In the genomic region with DNA sequence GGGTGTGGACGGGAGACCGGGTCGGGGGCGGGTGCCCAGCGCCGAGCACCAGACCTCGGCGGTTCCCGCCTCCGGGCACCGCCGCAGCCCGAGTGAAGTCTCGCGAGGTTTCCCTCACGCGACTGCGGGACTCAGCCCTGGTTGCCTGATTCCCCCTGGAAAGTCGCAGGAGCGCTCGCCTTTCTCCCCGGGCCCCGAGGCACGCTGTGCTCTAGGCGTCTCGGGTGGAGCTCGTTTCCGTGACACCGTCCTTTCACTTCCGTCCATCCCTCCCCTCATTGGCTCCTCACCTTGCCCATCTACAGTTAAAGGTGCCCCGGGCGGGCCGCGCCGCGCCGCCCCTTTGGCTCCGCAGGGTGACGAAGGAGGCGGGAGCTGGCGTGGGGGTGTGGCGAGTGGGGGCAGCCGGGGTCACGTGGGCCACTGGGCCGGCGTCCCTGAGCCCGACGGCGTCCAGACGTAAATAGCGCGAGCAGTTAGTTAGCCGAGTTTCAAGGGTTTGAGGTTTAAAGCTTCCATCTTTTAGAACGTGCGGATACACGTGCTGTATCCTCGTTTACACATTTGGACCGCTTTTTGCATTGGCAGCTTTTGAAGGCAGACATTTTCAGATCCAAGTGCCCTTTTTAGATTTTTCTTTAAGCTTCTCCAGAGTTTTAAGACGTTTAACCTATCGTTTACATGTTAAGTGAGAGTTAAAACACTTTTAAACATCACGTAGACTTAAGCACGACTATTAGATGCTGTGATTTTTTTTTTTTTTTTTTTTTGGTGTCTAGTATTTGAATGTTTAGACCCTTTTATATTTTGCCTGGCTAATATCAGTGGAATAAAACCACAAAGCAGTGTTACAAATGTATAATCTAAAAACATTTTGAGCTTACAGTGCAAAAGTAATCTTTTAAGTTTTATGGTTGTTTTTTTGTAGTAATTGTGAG, we compare ENCODE assay signal across 8 mouse cellular contexts. TPM values are rescaled to one million over a fixed set of nuclear protein-coding genes. Genes with fewer than 3 reads are reported as not detected.
A peak's percentile ranks its signal among the peaks of the same experiment; 100 is the strongest.
DNase-seq lines count a peak whose midpoint lies in the region; ATAC-seq and TF ChIP-seq lines count a peak whose summit lies in the region.

No protein-coding gene starts in this region.

- intact Hi-C loops in heart, postnatal 36 days (cut with DNase I): loop anchor here (1.0 to 10.0 kb wide), 5 partner anchors 71 to 1871 kb away; a partner anchor contains a TSS

- ATAC-seq in G1E (ENCODE audit: extremely low read depth, insufficient number of reproducible peaks, low FRiP score, poor library complexity, severe bottlenecking): peak; percentile 74
- ATAC-seq in forebrain, embryonic 16.5 days: peak; percentile 97
- peak; percentile 99 for ATAC-seq in lung, embryonic 14.5 days (ENCODE audit: insufficient read depth)

- H3K4me2 ChIP-seq in forebrain, embryonic 16.5 days (ENCODE audit: low read length): peak overlapping the region; percentile 55
- H3K4me2 ChIP-seq in lung, embryonic 14.5 days: peak overlapping the region; percentile 60

- no peak for TF ChIP-seq CTCF in G1E (IDR thresholded peaks at IDR 0.05; ENCODE audit: low read depth, low read length)
- TF ChIP-seq CTCF in layer of hippocampus, adult 2 months (conservative IDR thresholded peaks at IDR 0.05): no peak
- TF ChIP-seq CTCF in lung, embryonic 14.5 days (IDR thresholded peaks at IDR 0.05; ENCODE audit: low read depth): no peak
- no peak for TF ChIP-seq CTCF in olfactory bulb, adult 2 months (IDR thresholded peaks at IDR 0.05; ENCODE audit: insufficient read depth, low read depth, low read length)
- TF ChIP-seq CTCF in thymus, adult 2 months (IDR thresholded peaks at IDR 0.05; ENCODE audit: borderline replicate concordance, control insufficient read depth, extremely low read depth, insufficient read depth, low read length, poor library complexity): peak; percentile 63; the same call in 1 of the 2 replicates

- H3K4me1 ChIP-seq in G1E (ENCODE audit: insufficient read depth, low read depth, low read length): peaks cover 31% of the 10 kb centered on the region
- peaks cover 22% of the 10 kb centered on the region for H3K4me1 ChIP-seq in forebrain, embryonic 16.5 days (replicated peaks; ENCODE audit: control insufficient read depth, insufficient read depth, low read length)
- no peaks in the 10 kb centered on the region for H3K4me1 ChIP-seq in lung, embryonic 14.5 days (ENCODE audit: insufficient read depth)
- H3K4me1 ChIP-seq in olfactory bulb, adult 2 months (ENCODE audit: control insufficient read depth, insufficient read depth, low read length): peaks cover 7% of the 10 kb centered on the region
- no peaks in the 10 kb centered on the region; the same call in 1 of the 2 replicates for H3K4me1 ChIP-seq in thymus, adult 2 months (replicated peaks; ENCODE audit: control insufficient read depth, insufficient read depth, low read length)

- DNase-seq in G1E (ENCODE audit: low spot score): peak; percentile 95
- peak; percentile 96 to 99 for DNase-seq in cerebellum, adult 18-20 months
- peak; percentile 96 for DNase-seq in heart, postnatal 36 days
- peak; percentile 96 to 97 for DNase-seq in layer of hippocampus, adult 2 months (ENCODE audit: low spot score in 2 of 2)
- DNase-seq in lung, embryonic 14.5 days: peak; percentile 97
- DNase-seq in thymus, adult 2 months: peak; percentile 97

- no peaks in the 10 kb centered on the region for H3K9me3 ChIP-seq in G1E (replicated peaks)
- no peaks in the 10 kb centered on the region for H3K9me3 ChIP-seq in forebrain, embryonic 16.5 days (ENCODE audit: control insufficient read depth, low read length)
- H3K9me3 ChIP-seq in lung, embryonic 14.5 days (ENCODE audit: low read depth, low read length): no peaks in the 10 kb centered on the region

- WGBS in forebrain, embryonic 16.5 days: under 1% methylated on average over 52 of the region's 62 CpGs
- WGBS in lung, embryonic 14.5 days: under 1% methylated on average over 49 of the region's 62 CpGs
- under 1% methylated on average over 62 of the region's 62 CpGs for WGBS in olfactory bulb, adult 2 months
- WGBS in thymus, adult 2 months: under 1% methylated on average over 60 of the region's 62 CpGs

- H3K36me3 ChIP-seq in G1E (replicated peaks): peaks cover 28% of the 10 kb centered on the region
- H3K36me3 ChIP-seq in forebrain, embryonic 16.5 days (ENCODE audit: control insufficient read depth, insufficient read depth): peaks cover 5% of the 10 kb centered on the region; the same call in 1 of the 2 replicates
- peaks cover 22% of the 10 kb centered on the region for H3K36me3 ChIP-seq in lung, embryonic 14.5 days (ENCODE audit: insufficient read depth)
- peaks cover 4% of the 10 kb centered on the region; the same call in 1 of the 2 replicates for H3K36me3 ChIP-seq in thymus, adult 2 months (ENCODE audit: control insufficient read depth, insufficient read depth, low read length)

- H3K4me3 ChIP-seq in G1E (ENCODE audit: low read depth, low read length): peak overlapping the region; percentile 83
- peak overlapping the region; percentile 79 for H3K4me3 ChIP-seq in forebrain, embryonic 16.5 days (replicated peaks; ENCODE audit: low read length)
- H3K4me3 ChIP-seq in layer of hippocampus, adult 2 months: peak overlapping the region; percentile 85
- peak overlapping the region; percentile 72 for H3K4me3 ChIP-seq in lung, embryonic 14.5 days (ENCODE audit: low read depth, low read length)
- H3K4me3 ChIP-seq in olfactory bulb, adult 2 months (ENCODE audit: insufficient read depth, low read depth, low read length): peak overlapping the region; percentile 85
- peak overlapping the region; percentile 74 for H3K4me3 ChIP-seq in thymus, adult 2 months (ENCODE audit: control insufficient read depth, insufficient read depth, low read length)

- peak; percentile 76 for TF ChIP-seq POLR2A in olfactory bulb, adult 2 months (IDR thresholded peaks at IDR 0.05; ENCODE audit: insufficient read depth, low read depth, low read length)
- TF ChIP-seq POLR2A in thymus, adult 2 months (IDR thresholded peaks at IDR 0.05; ENCODE audit: control insufficient read depth, extremely low read depth, insufficient read depth, low read length, poor library complexity): peak; percentile 81; the same call in 1 of the 2 replicates

- H3K9ac ChIP-seq in forebrain, embryonic 16.5 days (replicated peaks; ENCODE audit: low read depth, low read length): peak overlapping the region; percentile 86
- H3K9ac ChIP-seq in lung, embryonic 14.5 days: peak overlapping the region; percentile 84

- H3K27me3 ChIP-seq in G1E (ENCODE audit: insufficient read depth, low read length): no peaks in the 10 kb centered on the region
- H3K27me3 ChIP-seq in forebrain, embryonic 16.5 days (replicated peaks; ENCODE audit: control insufficient read depth, insufficient read depth, low read length): no peaks in the 10 kb centered on the region
- no peaks in the 10 kb centered on the region for H3K27me3 ChIP-seq in lung, embryonic 14.5 days (ENCODE audit: insufficient read depth, low read length)
- no peaks in the 10 kb centered on the region for H3K27me3 ChIP-seq in thymus, adult 2 months (ENCODE audit: control insufficient read depth, insufficient read depth, low read length)

- peak overlapping the region; percentile 100 for H3K27ac ChIP-seq in forebrain, embryonic 16.5 days (ENCODE audit: low read length)
- H3K27ac ChIP-seq in layer of hippocampus, adult 2 months: peak overlapping the region; percentile 97
- peak overlapping the region; percentile 99 for H3K27ac ChIP-seq in lung, embryonic 14.5 days (ENCODE audit: low read depth)
- H3K27ac ChIP-seq in olfactory bulb, adult 2 months (ENCODE audit: insufficient read depth, low read depth, low read length): peak overlapping the region; percentile 98
- H3K27ac ChIP-seq in thymus, adult 2 months (ENCODE audit: control insufficient read depth, insufficient read depth, low read length): peak overlapping the region; percentile 78

RNA-seq across cellular contexts. Expression of a gene that starts 0.8 kb away (rescaled TPM):
- 96.8 and 106 TPM in 2 replicates for total RNA-seq in G1E (2014; fragmentation: Nextera tagmentation)
- total RNA-seq in G1E (2017): 416 and 492 TPM in 2 replicates
- 10.6 and 14.2 TPM in 2 replicates for polyA plus RNA-seq in G1E (2012)
- polyA plus RNA-seq in forebrain, embryonic 16.5 days (2015; fragmentation: Nextera tagmentation; extraction: Ambion mirVana): 285 and 300 TPM in 2 replicates
- 10 to 100 TPM; 54.4 to 69.7 TPM for total RNA-seq in heart, postnatal 36 days (2021)
- 100 to 1,000 TPM; 103 to 115 TPM for total RNA-seq in layer of hippocampus, adult 2 months (2021)
- 255 and 261 TPM in 2 replicates for polyA plus RNA-seq in lung, embryonic 14.5 days (2014; fragmentation: Nextera tagmentation; extraction: Ambion mirVana)
- polyA plus RNA-seq in olfactory bulb, adult 2 months (2012; ENCODE audit: insufficient read depth, insufficient read length, low replicate concordance, missing spikeins): not detected in 2 replicates
- polyA plus RNA-seq in thymus, adult 2 months (2012; rRNA removed): 3.4 and 3.6 TPM in 2 replicates

Comparison
In these comparisons a context has a peak if more than half of its experiments do, and no peak if none do; other contexts are left out.
1. Peak in every context shown above with its lines: DNase-seq, ATAC-seq, H3K4me3 ChIP-seq and H3K27ac ChIP-seq.